Mouse (Mus musculus) cortical plate, adult 2 months (tissue): ENCODE measurements around the gene Vps13d.

Experiments used
- CTCF ChIP-seq: fragments of 200-500 bp; IDR thresholded peaks from 2 replicates; pipeline ENCODE4 v1.5.1; 2011; ENCODE audit warnings: mild to moderate bottlenecking, control low read depth, low read length; ENCODE audit not compliant: insufficient read depth; ENCODE audit errors: extremely low read depth
- POLR2A ChIP-seq: fragments of 200-500 bp; IDR thresholded peaks from 2 replicates; pipeline ENCODE4 v1.6.1; 2011; ENCODE audit warnings: mild to moderate bottlenecking, low read length, control low read depth; ENCODE audit not compliant: insufficient read depth; ENCODE audit errors: extremely low read depth

- no peak for TF ChIP-seq POLR2A
- TF ChIP-seq CTCF: no peak
Measured at GRCm38 (mm10) chr4:145242719-145243350, 48.0 kb upstream of the Vps13d start.
